8 mouse cellular contexts compared by ENCODE assay signal in the genomic region with DNA sequence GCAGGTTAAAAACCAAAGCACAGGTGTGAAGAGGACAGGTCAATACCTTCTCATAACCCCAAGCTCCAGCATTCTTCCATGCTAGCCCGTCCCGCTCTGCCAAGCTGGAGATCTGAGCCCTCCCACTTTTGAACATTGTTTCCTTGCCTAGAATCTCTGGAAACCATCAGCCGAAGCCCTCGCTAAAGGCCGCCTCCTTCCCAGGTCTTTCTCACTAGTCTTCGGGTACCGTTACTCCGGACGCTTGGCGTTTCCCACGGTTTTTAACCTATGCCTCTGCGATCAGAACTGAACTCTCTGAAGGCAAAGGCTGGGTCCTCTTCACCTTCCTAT. TPM values are rescaled to one million over a fixed set of nuclear protein-coding genes. Genes with fewer than 3 reads are reported as not detected.
DNase-seq lines count a peak whose midpoint lies in the region; ATAC-seq and TF ChIP-seq lines count a peak whose summit lies in the region.

No protein-coding gene starts in this region.

- H3K36me3 ChIP-seq in forebrain, embryonic 16.5 days (ENCODE audit: control insufficient read depth, insufficient read depth), result peaks cover 3% of the 10 kb centered on the region; the same call in 1 of the 2 replicates
- H3K36me3 ChIP-seq in small intestine, adult 2 months (ENCODE audit: control insufficient read depth, insufficient read depth, low read length), result peaks cover 8% of the 10 kb centered on the region

- H3K27me3 ChIP-seq in forebrain, embryonic 16.5 days (replicated peaks; ENCODE audit: control insufficient read depth, insufficient read depth, low read length), result no peaks in the 10 kb centered on the region
- no peaks in the 10 kb centered on the region for H3K27me3 ChIP-seq in small intestine, adult 2 months (ENCODE audit: control insufficient read depth, insufficient read depth, low read length)

- peaks cover 27% of the 10 kb centered on the region for H3K4me1 ChIP-seq in forebrain, embryonic 16.5 days (replicated peaks; ENCODE audit: control insufficient read depth, insufficient read depth, low read length)
- H3K4me1 ChIP-seq in small intestine, adult 2 months (ENCODE audit: control insufficient read depth, insufficient read depth, insufficient read length, low read length), result peaks cover 7% of the 10 kb centered on the region; the same call in 1 of the 2 replicates

- DNase-seq in kidney, adult 18-20 months, result peak; percentile 32
- DNase-seq in kidney, adult 8-10 months, result no peak
- DNase-seq in NIH3T3 (ENCODE audit: low read depth) (peak; percentile 50), liver (peak; percentile 17)
- DNase-seq in right cerebral cortex, postnatal 4 days, result no peak
- DNase-seq in left cerebral cortex, adult 11 months (ENCODE audit: low spot score), result no peak

- no peak for TF ChIP-seq CTCF in small intestine, adult 2 months (IDR thresholded peaks at IDR 0.05; ENCODE audit: extremely low read depth, insufficient read length, insufficient replicate concordance, low read depth, low read length)

- H3K9me3 ChIP-seq in forebrain, embryonic 16.5 days (ENCODE audit: control insufficient read depth, low read length), result no peaks in the 10 kb centered on the region

- H3K4me3 ChIP-seq in forebrain, embryonic 16.5 days (replicated peaks; ENCODE audit: low read length), result peak overlapping the region; percentile 94
- peak overlapping the region; percentile 97 for H3K4me3 ChIP-seq in small intestine, adult 2 months (ENCODE audit: low read depth, low read length)

- peak overlapping the region; percentile 91 for H3K27ac ChIP-seq in forebrain, embryonic 16.5 days (ENCODE audit: low read length)
- H3K27ac ChIP-seq in small intestine, adult 2 months (ENCODE audit: insufficient read depth, low read depth, low read length), result peak overlapping the region; percentile 45; the same call in 1 of the 2 replicates

- peak overlapping the region; percentile 94 for H3K9ac ChIP-seq in forebrain, embryonic 16.5 days (replicated peaks; ENCODE audit: low read depth, low read length)

- no peak for ATAC-seq in forebrain, embryonic 16.5 days

- H3K4me2 ChIP-seq in forebrain, embryonic 16.5 days (ENCODE audit: low read length), result peak overlapping the region; percentile 91

- no peak for TF ChIP-seq POLR2A in small intestine, adult 2 months (IDR thresholded peaks at IDR 0.05; ENCODE audit: low read depth, low read length)

- WGBS in forebrain, embryonic 16.5 days, result 1% methylated on average over 12 of the region's 12 CpGs
- under 1% methylated on average over 12 of the region's 12 CpGs for WGBS in small intestine, adult 2 months

RNA-seq across cellular contexts. Expression of a gene that starts 0.7 kb away (rescaled TPM):
- polyA plus RNA-seq in forebrain, embryonic 16.5 days (2015; fragmentation: Nextera tagmentation; extraction: Ambion mirVana), result 158 and 163 TPM in 2 replicates
- polyA plus RNA-seq in small intestine, adult 2 months (2012; rRNA removed), result 17.9 and 34.6 TPM in 2 replicates

RNA-seq across cellular contexts. Expression of a gene that starts 15.9 kb away (rescaled TPM):
- 208 and 217 TPM in 2 replicates for polyA plus RNA-seq in forebrain, embryonic 16.5 days (2015; fragmentation: Nextera tagmentation; extraction: Ambion mirVana)
- polyA plus RNA-seq in small intestine, adult 2 months (2012; rRNA removed), result 78.8 and 113 TPM in 2 replicates

RNA-seq across cellular contexts. Expression of a gene that starts 31.7 kb away (rescaled TPM):
- 0.16 and 0.62 TPM in 2 replicates for polyA plus RNA-seq in forebrain, embryonic 16.5 days (2015; fragmentation: Nextera tagmentation; extraction: Ambion mirVana)
- polyA plus RNA-seq in small intestine, adult 2 months (2012; rRNA removed), result 3.7 and 7.3 TPM in 2 replicates

RNA-seq across cellular contexts. Expression of a gene that starts 47.1 kb away (rescaled TPM):
- polyA plus RNA-seq in forebrain, embryonic 16.5 days (2015; fragmentation: Nextera tagmentation; extraction: Ambion mirVana), result 0.15 TPM in 1 of 2 replicates, not detected in the other
- polyA plus RNA-seq in small intestine, adult 2 months (2012; rRNA removed), result 1.2 and 1.5 TPM in 2 replicates

Comparison
In these comparisons a context has a peak if more than half of its experiments do, and no peak if none do; other contexts are left out.
1. DNase-seq: peak in kidney, adult 18-20 months (single experiment), NIH3T3 (single experiment) and liver (single experiment); none in kidney, adult 8-10 months (0 of 2), right cerebral cortex, postnatal 4 days (single experiment) and left cerebral cortex, adult 11 months (single experiment).